Comparison of ENCODE assay signal across 8 mouse cellular contexts in genomic region chr6:81923523-81924142, GRCm38 (mm10). TPM values are rescaled to one million over a fixed set of nuclear protein-coding genes. Genes with fewer than 3 reads are reported as not detected.
DNase-seq lines count a peak whose midpoint lies in the region; ATAC-seq and TF ChIP-seq lines count a peak whose summit lies in the region.

Gene Gcfc2, plus strand, starts transcription at chr6:81923669.

- TF ChIP-seq EP300 in MEL (IDR thresholded peaks at IDR 0.05; ENCODE audit: low read depth in 1 of 2, low read length in 2 of 2), result no peak

- no peak for TF ChIP-seq CTCF in MEL (IDR thresholded peaks at IDR 0.05 in 2 of 3, conservative IDR thresholded peaks at IDR 0.05 in 1 of 3; ENCODE audit: control insufficient read depth in 1 of 3, insufficient read depth in 1 of 3, low read depth in 2 of 3, low read length in 3 of 3, poor library complexity in 1 of 3, severe bottlenecking in 1 of 3)
- no peak for TF ChIP-seq CTCF in cerebellum, adult 2 months (IDR thresholded peaks at IDR 0.05; ENCODE audit: borderline replicate concordance, insufficient read depth, low read depth, low read length)

- under 1% methylated on average over 56 of the region's 56 CpGs for WGBS in cerebellum, adult 2 months
- under 1% methylated on average over 56 of the region's 56 CpGs for WGBS in lung, embryonic 16.5 days

- peaks cover 4 to 8% of the 10 kb centered on the region in 2 experiments; a peak in 3 of 4 replicates for H3K36me3 ChIP-seq in MEL (ENCODE audit: control insufficient read depth in 1 of 2, insufficient read depth in 2 of 2, low read length in 2 of 2)
- H3K36me3 ChIP-seq in lung, embryonic 16.5 days (ENCODE audit: control insufficient read depth, insufficient read depth, low read length), result peaks cover 8% of the 10 kb centered on the region; the same call in 1 of the 2 replicates

- peak; percentile 61 to 93; a peak in 3 of 4 replicates for TF ChIP-seq POLR2A in MEL (IDR thresholded peaks at IDR 0.05; ENCODE audit: control insufficient read depth in 1 of 2, insufficient read depth in 1 of 2, low read depth in 1 of 2, low read length in 2 of 2, poor library complexity in 1 of 2)
- TF ChIP-seq POLR2A in cerebellum, adult 2 months (IDR thresholded peaks at IDR 0.05; ENCODE audit: borderline replicate concordance, insufficient read depth, low read length), result peak; percentile 60; the same call in 1 of the 2 replicates

- peak within 1 kb of the TSS; percentile 58 to 89 for H3K4me3 ChIP-seq in MEL (ENCODE audit: control insufficient read depth in 1 of 2, insufficient read depth in 1 of 2, low read depth in 2 of 2, low read length in 2 of 2)
- H3K4me3 ChIP-seq in cerebellum, adult 2 months (replicated peaks; ENCODE audit: insufficient read depth, low read depth, low read length), result peak within 1 kb of the TSS; percentile 63
- peak within 1 kb of the TSS; percentile 82 for H3K4me3 ChIP-seq in lung, embryonic 16.5 days (ENCODE audit: low read length)

- peak within 1 kb of the TSS; percentile 93 for H3K9ac ChIP-seq in MEL (ENCODE audit: control insufficient read depth, low read depth, low read length, poor library complexity, severe bottlenecking)
- H3K9ac ChIP-seq in lung, embryonic 16.5 days (ENCODE audit: low read length), result peak within 1 kb of the TSS; percentile 94

- TF ChIP-seq RAD21 in MEL (IDR thresholded peaks at IDR 0.05; ENCODE audit: low read depth, low read length), result no peak

- no peaks in the 10 kb centered on the region for H3K9me3 ChIP-seq in MEL (replicated peaks; ENCODE audit: insufficient read depth, low read length)
- H3K9me3 ChIP-seq in lung, embryonic 16.5 days (ENCODE audit: control insufficient read depth, low read length), result no peaks in the 10 kb centered on the region

- DNase-seq in MEL (ENCODE audit: low read depth, low spot score), result peak; percentile 94
- DNase-seq in cerebellum, adult 2 months, result peak; percentile 94 to 98
- DNase-seq in forelimb bud, embryonic 11.5 days (ENCODE audit: low read depth, low spot score), result peak; percentile 96
- peak; percentile 80 for DNase-seq in layer of hippocampus, adult 9-10 months (ENCODE audit: low spot score)
- DNase-seq in ovary, postnatal 10 days (ENCODE audit: low spot score), result peak; percentile 97
- DNase-seq in thymus, postnatal 10 days (ENCODE audit: low spot score in 2 of 2), result peak; percentile 79 to 93

- peaks cover 10% of the 10 kb centered on the region for H3K79me2 ChIP-seq in MEL (ENCODE audit: control insufficient read depth, insufficient read depth, low read length, poor library complexity)

- peak; percentile 71 to 84 for ATAC-seq in hematopoietic stem cell, adult 5-6 weeks (replicated peaks in 1 of 2; ENCODE audit: insufficient read depth in 1 of 2, low FRiP score in 2 of 2, low TSS enrichment in 1 of 2, low read depth in 1 of 2, poor library complexity in 2 of 2, severe bottlenecking in 2 of 2)
- peak; percentile 96 for ATAC-seq in lung, embryonic 16.5 days (ENCODE audit: low read depth)

- H3K4me2 ChIP-seq in lung, embryonic 16.5 days (ENCODE audit: low read depth, low read length), result peak within 1 kb of the TSS; percentile 76

- peaks cover 0 to 4% of the 10 kb centered on the region in 2 experiments; a peak in 2 of 4 replicates for H3K4me1 ChIP-seq in MEL (ENCODE audit: control insufficient read depth in 1 of 2, insufficient read depth in 2 of 2, low read length in 2 of 2)
- 0 out of 2 replicates have a peak, but pooled peaks cover 5% of the 10 kb centered on the region for H3K4me1 ChIP-seq in cerebellum, adult 2 months (ENCODE audit: control insufficient read depth, insufficient read depth, low read length)
- H3K4me1 ChIP-seq in lung, embryonic 16.5 days (replicated peaks; ENCODE audit: control insufficient read depth, insufficient read depth, low read length), result peaks cover 5% of the 10 kb centered on the region

- no peaks in the 10 kb centered on the region; a peak in 1 of 4 replicates for H3K27me3 ChIP-seq in MEL (ENCODE audit: control insufficient read depth in 1 of 2, insufficient read depth in 2 of 2, low read length in 2 of 2)
- no peaks in the 10 kb centered on the region for H3K27me3 ChIP-seq in cerebellum, adult 2 months (ENCODE audit: control insufficient read depth, insufficient read depth, low read length)
- H3K27me3 ChIP-seq in lung, embryonic 16.5 days (ENCODE audit: control insufficient read depth, insufficient read depth, low read depth, low read length), result no peaks in the 10 kb centered on the region

- peak within 1 kb of the TSS; percentile 34; the same call in 1 of the 2 replicates for H3K27ac ChIP-seq in MEL (ENCODE audit: control insufficient read depth, low read depth, low read length)
- no peak within 1 kb of the TSS for H3K27ac ChIP-seq in cerebellum, adult 2 months (ENCODE audit: insufficient read depth, low read length)
- H3K27ac ChIP-seq in lung, embryonic 16.5 days (ENCODE audit: low read length), result peak within 1 kb of the TSS; percentile 76

TF ChIP-seq in MEL, 35 proteins besides CTCF, POLR2A, EP300 and RAD21:
- TF ChIP-seq USF1 (IDR thresholded peaks at IDR 0.05; ENCODE audit: low read depth, low read length) (no peak), ZKSCAN1 (IDR thresholded peaks at IDR 0.05; ENCODE audit: low read depth, low read length) (no peak), TCF12 (IDR thresholded peaks at IDR 0.05; ENCODE audit: low read depth, low read length) (no peak; the same call in 1 of the 2 replicates), NELFE (IDR thresholded peaks at IDR 0.05; ENCODE audit: low read depth, low read length) (peak; percentile 82), TAL1 (IDR thresholded peaks at IDR 0.05; ENCODE audit: low read length) (no peak), UBTF (IDR thresholded peaks at IDR 0.05; ENCODE audit: borderline replicate concordance, insufficient read depth, low read depth, low read length) (no peak), CHD1 (IDR thresholded peaks at IDR 0.05; ENCODE audit: low read depth, low read length) (0 out of 2 replicates have a peak, but pooled peaks have one; percentile 19), POLR2AphosphoS5 (IDR thresholded peaks at IDR 0.05; ENCODE audit: borderline replicate concordance, low read depth, low read length) (no peak), ELF1 (IDR thresholded peaks at IDR 0.05; ENCODE audit: low read depth, low read length) (no peak), MYC (IDR thresholded peaks at IDR 0.05; ENCODE audit: low read depth, low read length) (no peak), NRF1 (IDR thresholded peaks at IDR 0.05; ENCODE audit: insufficient read depth, low read depth, low read length, poor library complexity, severe bottlenecking) (peak; percentile 97), RCOR1 (IDR thresholded peaks at IDR 0.05; ENCODE audit: low read depth, low read length) (no peak), MXI1 (IDR thresholded peaks at IDR 0.05; ENCODE audit: low read depth, low read length) (no peak), CHD2 (IDR thresholded peaks at IDR 0.05; ENCODE audit: low read length) (no peak), MAX (IDR thresholded peaks at IDR 0.05; ENCODE audit: low read length) (peak; percentile 12; the same call in 1 of the 2 replicates), HCFC1 (IDR thresholded peaks at IDR 0.05; ENCODE audit: low read depth, low read length) (peak; percentile 53; the same call in 1 of the 2 replicates), KAT2A (conservative IDR thresholded peaks at IDR 0.05; ENCODE audit: low read depth, low read length) (no peak), GABPA (IDR thresholded peaks at IDR 0.05; ENCODE audit: low read depth, low read length) (no peak), ZC3H11A (IDR thresholded peaks at IDR 0.05; ENCODE audit: low read depth, low read length) (no peak), BHLHE40 (IDR thresholded peaks at IDR 0.05; ENCODE audit: borderline replicate concordance, low read depth, low read length) (no peak), ZMIZ1 (IDR thresholded peaks at IDR 0.05; ENCODE audit: low read depth, low read length) (no peak), ZNF384 (IDR thresholded peaks at IDR 0.05; ENCODE audit: low read depth, low read length) (no peak), JUND (IDR thresholded peaks at IDR 0.05; ENCODE audit: low read depth, low read length) (no peak), POLR2AphosphoS2 (IDR thresholded peaks at IDR 0.05; ENCODE audit: low read length) (peak; percentile 61; the same call in 1 of the 2 replicates), GATA1 (IDR thresholded peaks at IDR 0.05; ENCODE audit: low read depth, low read length) (no peak), SIN3A (IDR thresholded peaks at IDR 0.05; ENCODE audit: low read length) (no peak; the same call in 1 of the 2 replicates), MEF2A (IDR thresholded peaks at IDR 0.05; ENCODE audit: extremely low read depth, insufficient replicate concordance, low read depth, low read length, poor library complexity, severe bottlenecking) (no peak), USF2 (IDR thresholded peaks at IDR 0.05; ENCODE audit: borderline replicate concordance in 1 of 2, insufficient read depth in 1 of 2, low read depth in 1 of 2, low read length in 2 of 2) (no peak), ETS1 (IDR thresholded peaks at IDR 0.05; ENCODE audit: low read depth, low read length) (no peak), MYB (IDR thresholded peaks at IDR 0.05; ENCODE audit: low read depth, low read length) (no peak), E2F4 (IDR thresholded peaks at IDR 0.05; ENCODE audit: borderline replicate concordance, low read depth, low read length) (no peak; the same call in 1 of the 2 replicates), TBP (IDR thresholded peaks at IDR 0.05; ENCODE audit: low read depth, low read length) (peak; percentile 69), MAFK (IDR thresholded peaks at IDR 0.05; ENCODE audit: borderline replicate concordance, low read depth, low read length) (no peak), MAZ (IDR thresholded peaks at IDR 0.05; ENCODE audit: low read depth, low read length) (no peak), SMC3 (IDR thresholded peaks at IDR 0.05; ENCODE audit: low read depth, low read length) (no peak)

RNA-seq across cellular contexts. Expression of gene Gcfc2, which starts in this region (rescaled TPM):
- 8.3 and 9.8 TPM in 2 replicates for total RNA-seq in MEL (2012; rRNA removed)
- 10 to 100 TPM in 1 of 2 experiments, not detected in 1; 15.1 TPM for polyA plus RNA-seq in MEL (2012; ENCODE audit: insufficient read depth in 1 of 2, insufficient read length in 2 of 2, low read depth in 1 of 2, low replicate concordance in 2 of 2, missing spikeins in 1 of 2)
- polyA plus RNA-seq in cerebellum, adult 2 months (2012; rRNA removed), result 9.5 and 10.2 TPM in 2 replicates
- total RNA-seq in hematopoietic stem cell, adult 5-6 weeks (2017), result 37.2 and 40.8 TPM in 2 replicates
- polyA plus RNA-seq in lung, embryonic 16.5 days (2015; fragmentation: Nextera tagmentation; extraction: Ambion mirVana), result 7.5 and 8.6 TPM in 2 replicates
